Mouse (Mus musculus) ES-Bruce4 (cell line): ENCODE results near the gene Stk39.

Experiments
- CTCF ChIP-seq: IDR thresholded peaks from one replicate; pipeline ENCODE4 v1.8.1; 2011; ENCODE audit warnings: low read depth, low read length
- EP300 ChIP-seq: IDR thresholded peaks from 2 replicates; pipeline ENCODE4 v1.6.1; 2011; ENCODE audit warnings: low read depth, low read length; ENCODE audit not compliant: insufficient read depth
- POLR2A ChIP-seq: IDR thresholded peaks from one replicate; pipeline ENCODE4 v1.8.1; 2011; ENCODE audit warnings: low read length; ENCODE audit not compliant: insufficient read depth

DNA sequence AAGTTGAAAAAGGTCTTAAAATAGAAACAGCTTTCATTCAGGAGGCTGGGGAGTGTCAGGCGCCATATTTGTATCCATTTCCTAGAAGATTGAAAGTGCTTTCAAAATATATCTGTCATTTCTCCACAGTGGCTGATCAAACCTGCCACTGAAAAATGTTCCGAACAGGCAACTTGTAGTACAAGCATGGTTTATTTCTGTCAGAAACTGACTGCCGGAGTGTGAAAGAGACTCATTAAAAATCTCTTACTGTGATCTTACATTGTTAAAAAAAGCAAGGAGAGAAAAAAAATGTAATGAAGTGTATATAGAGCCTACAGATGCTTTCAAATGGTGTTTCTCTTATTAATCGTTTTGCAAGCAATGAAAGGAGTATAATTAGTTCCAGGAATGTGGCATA lies 165.5 kb downstream of the Stk39 start:
- TF ChIP-seq CTCF (no peak), POLR2A (no peak), EP300 (no peak)
